Mouse (Mus musculus): ENCODE results near the gene Gm13695. TPM values are rescaled to one million over a fixed set of nuclear protein-coding genes. Genes with fewer than 3 reads are reported as not detected.

Gene Gm13695
- polyA plus RNA-seq (2015; fragmentation: Nextera tagmentation; extraction: Ambion mirVana), result not detected in 2 replicates

DNA sequence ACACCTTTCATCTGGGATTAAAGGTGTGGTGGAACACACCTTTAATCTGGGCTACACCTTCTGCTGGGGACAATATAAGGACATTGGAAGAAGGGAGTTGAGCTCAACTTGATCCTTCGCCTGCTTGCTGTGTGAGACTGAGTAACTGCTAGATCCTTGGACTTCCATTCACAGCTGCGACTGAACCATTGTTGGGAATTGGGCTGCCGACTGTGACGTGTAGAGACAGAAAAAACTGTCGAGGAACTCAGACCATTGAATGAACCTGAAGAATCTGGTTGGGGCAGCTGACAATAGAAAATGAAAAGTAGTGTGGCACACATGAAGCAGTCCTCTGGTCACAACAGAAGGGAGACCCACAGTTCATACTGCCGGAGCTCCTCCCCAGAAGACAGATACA lies at the start of gene Gm13695:
Gene Gm13695 (plus strand): TSS at position 301 of the 400 bp plus-strand sequence.

DNA sequence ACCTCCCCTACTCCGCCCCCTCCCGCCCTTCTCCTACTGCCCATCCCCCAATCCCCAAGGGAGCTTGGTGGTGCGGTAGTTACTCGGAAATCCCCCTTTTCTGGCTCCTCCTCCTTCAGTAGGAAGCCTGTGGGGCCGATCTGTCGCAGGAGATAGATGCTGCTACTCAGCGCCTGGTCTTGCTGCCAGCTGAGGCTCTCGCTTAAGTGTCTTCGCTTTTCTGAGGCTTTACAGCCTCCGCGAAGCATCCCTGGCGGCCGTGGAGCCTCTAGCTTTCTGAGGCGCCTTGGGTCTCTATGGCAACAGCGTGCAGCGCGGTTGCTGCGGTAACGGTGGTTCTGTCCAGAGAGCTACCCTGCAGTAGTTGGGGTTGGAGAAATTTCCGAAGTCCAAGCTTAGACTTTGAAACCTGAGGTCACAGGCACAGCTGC lies 26.2 kb upstream of the Gm13695 start, which contains the start of gene Zswim2:
Gene Zswim2 (minus strand): TSS at position 298 of the 431 bp plus-strand sequence.

DNA sequence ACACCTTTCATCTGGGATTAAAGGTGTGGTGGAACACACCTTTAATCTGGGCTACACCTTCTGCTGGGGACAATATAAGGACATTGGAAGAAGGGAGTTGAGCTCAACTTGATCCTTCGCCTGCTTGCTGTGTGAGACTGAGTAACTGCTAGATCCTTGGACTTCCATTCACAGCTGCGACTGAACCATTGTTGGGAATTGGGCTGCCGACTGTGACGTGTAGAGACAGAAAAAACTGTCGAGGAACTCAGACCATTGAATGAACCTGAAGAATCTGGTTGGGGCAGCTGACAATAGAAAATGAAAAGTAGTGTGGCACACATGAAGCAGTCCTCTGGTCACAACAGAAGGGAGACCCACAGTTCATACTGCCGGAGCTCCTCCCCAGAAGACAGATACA lies 11.7 kb upstream of the Gm13695 start, which contains the start of gene Gm13698:
Gene Gm13698 (plus strand): TSS at position 301 of the 400 bp plus-strand sequence.

DNA sequence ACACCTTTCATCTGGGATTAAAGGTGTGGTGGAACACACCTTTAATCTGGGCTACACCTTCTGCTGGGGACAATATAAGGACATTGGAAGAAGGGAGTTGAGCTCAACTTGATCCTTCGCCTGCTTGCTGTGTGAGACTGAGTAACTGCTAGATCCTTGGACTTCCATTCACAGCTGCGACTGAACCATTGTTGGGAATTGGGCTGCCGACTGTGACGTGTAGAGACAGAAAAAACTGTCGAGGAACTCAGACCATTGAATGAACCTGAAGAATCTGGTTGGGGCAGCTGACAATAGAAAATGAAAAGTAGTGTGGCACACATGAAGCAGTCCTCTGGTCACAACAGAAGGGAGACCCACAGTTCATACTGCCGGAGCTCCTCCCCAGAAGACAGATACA lies 5.9 kb upstream of the Gm13695 start, which contains the start of gene Gm13693:
Gene Gm13693 (plus strand): TSS at position 301 of the 400 bp plus-strand sequence.

DNA sequence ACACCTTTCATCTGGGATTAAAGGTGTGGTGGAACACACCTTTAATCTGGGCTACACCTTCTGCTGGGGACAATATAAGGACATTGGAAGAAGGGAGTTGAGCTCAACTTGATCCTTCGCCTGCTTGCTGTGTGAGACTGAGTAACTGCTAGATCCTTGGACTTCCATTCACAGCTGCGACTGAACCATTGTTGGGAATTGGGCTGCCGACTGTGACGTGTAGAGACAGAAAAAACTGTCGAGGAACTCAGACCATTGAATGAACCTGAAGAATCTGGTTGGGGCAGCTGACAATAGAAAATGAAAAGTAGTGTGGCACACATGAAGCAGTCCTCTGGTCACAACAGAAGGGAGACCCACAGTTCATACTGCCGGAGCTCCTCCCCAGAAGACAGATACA lies 5.7 kb downstream of the Gm13695 start, which contains the start of gene Gm13696:
Gene Gm13696 (plus strand): TSS at position 301 of the 400 bp plus-strand sequence.

DNA sequence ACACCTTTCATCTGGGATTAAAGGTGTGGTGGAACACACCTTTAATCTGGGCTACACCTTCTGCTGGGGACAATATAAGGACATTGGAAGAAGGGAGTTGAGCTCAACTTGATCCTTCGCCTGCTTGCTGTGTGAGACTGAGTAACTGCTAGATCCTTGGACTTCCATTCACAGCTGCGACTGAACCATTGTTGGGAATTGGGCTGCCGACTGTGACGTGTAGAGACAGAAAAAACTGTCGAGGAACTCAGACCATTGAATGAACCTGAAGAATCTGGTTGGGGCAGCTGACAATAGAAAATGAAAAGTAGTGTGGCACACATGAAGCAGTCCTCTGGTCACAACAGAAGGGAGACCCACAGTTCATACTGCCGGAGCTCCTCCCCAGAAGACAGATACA lies 11.5 kb downstream of the Gm13695 start, which contains the start of gene Gm13694:
Gene Gm13694 (plus strand): TSS at position 301 of the 400 bp plus-strand sequence.

DNA sequence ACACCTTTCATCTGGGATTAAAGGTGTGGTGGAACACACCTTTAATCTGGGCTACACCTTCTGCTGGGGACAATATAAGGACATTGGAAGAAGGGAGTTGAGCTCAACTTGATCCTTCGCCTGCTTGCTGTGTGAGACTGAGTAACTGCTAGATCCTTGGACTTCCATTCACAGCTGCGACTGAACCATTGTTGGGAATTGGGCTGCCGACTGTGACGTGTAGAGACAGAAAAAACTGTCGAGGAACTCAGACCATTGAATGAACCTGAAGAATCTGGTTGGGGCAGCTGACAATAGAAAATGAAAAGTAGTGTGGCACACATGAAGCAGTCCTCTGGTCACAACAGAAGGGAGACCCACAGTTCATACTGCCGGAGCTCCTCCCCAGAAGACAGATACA lies 17.3 kb downstream of the Gm13695 start, which contains the start of gene Gm13697:
Gene Gm13697 (plus strand): TSS at position 301 of the 400 bp plus-strand sequence.

DNA sequence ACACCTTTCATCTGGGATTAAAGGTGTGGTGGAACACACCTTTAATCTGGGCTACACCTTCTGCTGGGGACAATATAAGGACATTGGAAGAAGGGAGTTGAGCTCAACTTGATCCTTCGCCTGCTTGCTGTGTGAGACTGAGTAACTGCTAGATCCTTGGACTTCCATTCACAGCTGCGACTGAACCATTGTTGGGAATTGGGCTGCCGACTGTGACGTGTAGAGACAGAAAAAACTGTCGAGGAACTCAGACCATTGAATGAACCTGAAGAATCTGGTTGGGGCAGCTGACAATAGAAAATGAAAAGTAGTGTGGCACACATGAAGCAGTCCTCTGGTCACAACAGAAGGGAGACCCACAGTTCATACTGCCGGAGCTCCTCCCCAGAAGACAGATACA lies 23.1 kb downstream of the Gm13695 start, which contains the start of gene Gm13691:
Gene Gm13691 (plus strand): TSS at position 301 of the 400 bp plus-strand sequence.

Other genes starting within 250 kb of the Gm13695 start
- 37.8 and 40.8 TPM in 2 replicates for gene Itgav, start 242.9 kb upstream of the Gm13695 start, polyA plus RNA-seq (2015; fragmentation: Nextera tagmentation; extraction: Ambion mirVana)
- 75.7 and 78.6 TPM in 2 replicates for gene Fam171b, start 154.7 kb upstream of the Gm13695 start, polyA plus RNA-seq (2015; fragmentation: Nextera tagmentation; extraction: Ambion mirVana)
- not detected in 2 replicates for gene Zswim2, start 26.1 kb upstream of the Gm13695 start, polyA plus RNA-seq (2015; fragmentation: Nextera tagmentation; extraction: Ambion mirVana)
- gene Gm13698, start 11.6 kb upstream of the Gm13695 start, polyA plus RNA-seq (2015; fragmentation: Nextera tagmentation; extraction: Ambion mirVana), result not detected in 2 replicates
- gene Gm13693, start 5.8 kb upstream of the Gm13695 start, polyA plus RNA-seq (2015; fragmentation: Nextera tagmentation; extraction: Ambion mirVana), result not detected in 2 replicates
- not detected in 2 replicates for gene Gm13696, start 5.8 kb downstream of the Gm13695 start, polyA plus RNA-seq (2015; fragmentation: Nextera tagmentation; extraction: Ambion mirVana)
- gene Gm13694, start 11.6 kb downstream of the Gm13695 start, polyA plus RNA-seq (2015; fragmentation: Nextera tagmentation; extraction: Ambion mirVana), result not detected in 2 replicates
- not detected in 2 replicates for gene Gm13697, start 17.4 kb downstream of the Gm13695 start, polyA plus RNA-seq (2015; fragmentation: Nextera tagmentation; extraction: Ambion mirVana)
- not detected in 2 replicates for gene Gm13691, start 23.2 kb downstream of the Gm13695 start, polyA plus RNA-seq (2015; fragmentation: Nextera tagmentation; extraction: Ambion mirVana)